Mouse (Mus musculus) activated CD4-positive, CD25-positive, alpha-beta regulatory T cell, adult 4 months (primary cell): ENCODE results near the gene Irs3. TPM values are rescaled to one million over a fixed set of nuclear protein-coding genes. Genes with fewer than 3 reads are reported as not detected.

Source experiments
- ATAC-seq: one replicate; pipeline ENCODE4 v1.8.0; 2017
- polyA plus RNA-seq, 2 experiments: library from polyadenylated mRNA; unstranded; fragments of 100-300 nt; shearing (Covaris generic); gene quantifications; one replicate each; pipeline ENCODE4 v1.2.1; 2017

The Irs3 gene
- not detected for polyA plus RNA-seq

DNA sequence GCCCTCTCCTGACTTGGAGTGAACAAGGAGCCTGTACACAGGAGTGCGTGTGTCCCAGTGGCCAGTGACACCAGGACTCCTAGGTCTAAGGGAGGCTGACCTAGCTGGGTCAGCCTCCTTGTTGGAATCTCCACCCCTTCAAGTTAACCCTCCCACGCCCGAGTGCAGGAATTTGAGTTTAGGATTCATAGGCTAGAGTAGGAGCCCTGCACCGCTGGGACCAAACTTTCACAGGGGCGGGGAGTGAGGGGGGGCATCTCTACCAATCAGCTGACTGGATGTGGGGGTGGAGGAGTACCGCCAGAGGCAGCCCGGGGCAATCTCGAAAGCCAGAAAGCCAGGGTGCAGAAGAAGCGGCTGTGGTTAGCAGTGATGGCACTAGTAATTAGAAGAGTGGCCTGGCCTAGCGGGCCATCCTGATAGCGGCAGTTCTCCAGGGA is at the start of gene Irs3:
Irs3 (minus strand) TSS at position 63 of the 440 bp plus-strand sequence.
- no peak for ATAC-seq

DNA sequence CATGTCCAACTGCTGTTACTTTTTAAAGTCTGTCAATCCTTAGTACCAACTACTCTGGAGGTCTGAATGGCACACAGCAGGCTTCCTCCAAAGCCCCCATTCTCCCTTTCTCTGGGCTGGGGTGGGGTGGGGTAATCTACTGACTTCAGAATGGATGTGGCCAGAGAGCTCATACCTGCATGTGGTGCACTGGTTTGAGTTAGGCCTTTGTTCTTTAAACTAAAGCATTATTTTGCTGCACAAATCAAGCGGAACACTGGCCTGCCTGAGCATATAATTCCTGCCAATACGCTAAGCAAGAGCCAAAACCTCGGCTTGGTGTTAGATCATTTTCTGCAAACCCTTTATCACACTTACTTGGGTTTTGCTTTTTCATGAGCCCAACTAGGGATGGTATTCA is 49.3 kb upstream of the Irs3 start:
- ATAC-seq = no peak

DNA sequence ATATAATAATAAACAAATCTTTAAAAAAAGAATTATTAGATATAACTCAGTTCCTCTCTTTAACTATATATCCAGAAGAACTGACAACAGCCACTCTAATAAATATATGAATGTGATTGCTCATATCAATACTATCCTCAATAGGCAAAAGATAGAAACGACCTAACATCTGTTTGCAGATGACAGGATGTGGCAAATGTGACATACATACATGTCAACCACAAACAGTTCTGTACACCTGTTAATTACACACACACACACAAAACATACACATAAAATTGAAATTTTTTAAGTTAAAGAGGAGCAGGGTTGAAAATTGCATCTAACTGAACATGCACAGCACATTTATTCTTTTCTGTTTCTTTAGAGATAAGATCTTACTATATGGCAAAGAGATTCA is 46.4 kb upstream of the Irs3 start:
- peak; percentile 89 for ATAC-seq

DNA sequence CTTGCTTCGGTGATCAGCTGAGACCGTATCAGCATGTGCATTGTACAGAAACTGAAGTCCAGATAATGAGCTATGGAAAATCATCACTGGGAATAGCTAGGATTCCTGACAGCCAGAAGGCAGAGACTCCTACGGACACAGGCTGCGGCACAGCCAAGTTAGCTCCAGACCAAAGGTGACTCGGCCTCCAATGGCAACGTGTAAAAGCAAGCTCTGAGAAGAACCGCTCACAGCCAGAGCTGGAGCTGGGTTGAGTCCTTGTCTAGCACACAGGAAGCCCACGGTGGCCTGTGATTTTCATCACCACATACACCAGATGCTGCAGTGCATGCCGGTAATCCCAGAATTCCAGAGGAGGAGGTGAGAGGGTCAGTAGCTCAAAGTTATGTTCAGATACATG is 45.0 kb upstream of the Irs3 start:
- no peak for ATAC-seq

DNA sequence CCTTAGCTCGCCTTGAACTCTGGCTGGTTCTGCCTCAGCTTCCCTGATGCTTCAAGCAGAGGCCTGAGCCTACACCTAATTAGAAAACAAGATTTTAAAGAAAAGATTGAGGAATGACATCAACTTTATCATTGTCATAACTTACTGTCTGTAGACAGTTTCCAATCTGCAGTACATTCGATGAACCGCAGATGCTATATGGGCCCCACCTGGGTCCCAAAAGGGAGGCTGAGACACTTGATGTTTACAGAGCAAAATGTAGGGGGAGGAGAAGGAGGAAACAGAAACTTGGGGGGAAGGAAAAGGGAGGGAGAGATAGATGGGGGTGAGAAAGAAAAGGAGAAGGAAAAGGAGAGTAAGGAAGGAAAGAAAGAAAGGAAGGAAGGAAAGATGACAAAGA is 44.5 kb upstream of the Irs3 start:
- ATAC-seq = no peak

DNA sequence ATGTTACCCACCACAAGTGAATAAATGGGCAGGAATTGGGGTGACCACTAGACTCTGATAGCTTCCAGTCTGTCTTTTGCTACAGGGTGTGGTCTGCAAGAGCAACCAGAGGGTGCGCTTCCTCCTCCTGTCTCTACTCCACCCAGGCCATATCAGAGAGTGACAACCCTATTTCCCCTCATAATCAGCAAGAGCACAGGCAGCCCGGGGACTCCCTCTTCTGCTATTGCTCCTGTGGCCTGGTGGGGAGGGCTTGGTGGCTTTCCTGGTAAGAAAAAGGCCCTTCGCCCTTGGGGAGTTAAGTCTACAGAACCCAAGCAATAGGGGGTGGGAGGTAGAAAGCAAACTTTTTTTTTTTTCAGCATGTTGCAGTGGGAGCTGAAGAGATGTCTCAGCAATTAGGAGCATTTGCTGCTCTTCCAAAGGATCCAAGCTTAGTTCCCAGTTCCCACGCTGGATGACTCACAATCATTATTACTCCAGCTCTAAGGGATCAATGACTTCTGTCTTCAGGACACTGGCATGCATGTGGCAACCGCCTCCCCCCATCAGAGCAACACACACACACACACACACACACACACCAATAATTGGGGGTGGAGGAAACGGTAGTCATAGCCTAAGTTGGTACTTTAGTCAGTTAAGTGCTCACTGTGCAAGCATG is 40.7 kb upstream of the Irs3 start:
- no peak for ATAC-seq

DNA sequence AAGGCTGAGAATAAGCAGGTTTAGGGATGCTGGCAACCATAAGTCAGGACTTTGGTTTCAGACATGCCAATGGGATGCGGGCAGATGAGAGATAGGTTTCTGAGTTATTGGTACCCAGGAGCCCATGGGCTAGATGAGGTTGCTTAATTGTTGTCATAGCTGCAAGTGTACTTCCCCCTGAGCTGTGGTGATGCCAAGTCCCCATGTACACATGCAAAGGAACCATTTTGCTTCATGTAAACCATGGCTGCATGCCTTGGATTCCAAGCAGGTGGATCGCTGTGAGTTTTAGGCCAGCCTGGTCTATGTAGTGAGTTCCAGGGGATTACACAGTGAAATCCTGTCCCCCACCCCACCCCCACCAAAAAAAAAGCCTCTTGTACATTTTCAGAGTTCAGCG is 40.1 kb upstream of the Irs3 start:
- ATAC-seq = no peak

DNA sequence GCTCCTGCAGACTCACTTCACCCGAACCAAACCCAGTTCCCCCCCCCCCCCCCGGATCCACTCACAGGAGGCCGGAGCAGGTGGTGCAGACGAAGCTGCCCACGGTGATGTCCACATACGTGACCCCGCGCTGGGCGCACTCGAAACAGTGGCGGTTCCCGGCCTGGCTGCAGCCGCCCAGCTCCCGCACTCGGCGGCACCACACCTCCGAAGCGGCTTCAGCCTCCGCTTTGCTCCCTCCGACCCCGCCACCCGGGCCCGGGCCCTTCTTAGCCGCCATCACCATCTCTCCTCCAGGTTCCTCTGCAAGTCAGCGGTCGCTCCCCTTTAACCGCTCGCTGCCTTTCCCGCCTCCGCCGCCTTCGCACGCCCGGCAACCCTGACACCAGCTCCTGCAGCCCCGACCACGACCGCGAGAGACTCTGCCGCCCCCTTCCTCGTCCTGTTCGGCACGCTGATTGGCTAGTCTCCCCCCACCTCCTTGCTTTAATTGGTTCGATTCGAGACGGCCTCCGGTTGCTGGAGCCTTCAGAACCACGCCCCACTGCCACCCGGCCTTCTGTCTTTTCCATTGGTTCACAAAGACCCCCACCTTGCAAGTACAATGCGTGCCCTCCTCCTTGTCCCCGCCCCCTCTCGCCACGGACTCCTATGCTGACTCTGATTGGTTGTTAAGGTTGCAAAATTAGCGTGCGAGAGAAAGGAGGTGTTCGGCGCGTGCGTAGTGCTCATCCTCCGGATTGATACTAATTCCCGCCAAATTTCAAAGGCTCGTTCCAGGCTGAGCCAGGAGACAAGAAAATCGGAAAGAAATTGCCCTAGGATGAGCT is 39.0 kb upstream of the Irs3 start, which contains the start of gene Agfg2:
Agfg2 (minus strand) TSS at position 433 of the 830 bp plus-strand sequence.
- peak; percentile 98 for ATAC-seq

DNA sequence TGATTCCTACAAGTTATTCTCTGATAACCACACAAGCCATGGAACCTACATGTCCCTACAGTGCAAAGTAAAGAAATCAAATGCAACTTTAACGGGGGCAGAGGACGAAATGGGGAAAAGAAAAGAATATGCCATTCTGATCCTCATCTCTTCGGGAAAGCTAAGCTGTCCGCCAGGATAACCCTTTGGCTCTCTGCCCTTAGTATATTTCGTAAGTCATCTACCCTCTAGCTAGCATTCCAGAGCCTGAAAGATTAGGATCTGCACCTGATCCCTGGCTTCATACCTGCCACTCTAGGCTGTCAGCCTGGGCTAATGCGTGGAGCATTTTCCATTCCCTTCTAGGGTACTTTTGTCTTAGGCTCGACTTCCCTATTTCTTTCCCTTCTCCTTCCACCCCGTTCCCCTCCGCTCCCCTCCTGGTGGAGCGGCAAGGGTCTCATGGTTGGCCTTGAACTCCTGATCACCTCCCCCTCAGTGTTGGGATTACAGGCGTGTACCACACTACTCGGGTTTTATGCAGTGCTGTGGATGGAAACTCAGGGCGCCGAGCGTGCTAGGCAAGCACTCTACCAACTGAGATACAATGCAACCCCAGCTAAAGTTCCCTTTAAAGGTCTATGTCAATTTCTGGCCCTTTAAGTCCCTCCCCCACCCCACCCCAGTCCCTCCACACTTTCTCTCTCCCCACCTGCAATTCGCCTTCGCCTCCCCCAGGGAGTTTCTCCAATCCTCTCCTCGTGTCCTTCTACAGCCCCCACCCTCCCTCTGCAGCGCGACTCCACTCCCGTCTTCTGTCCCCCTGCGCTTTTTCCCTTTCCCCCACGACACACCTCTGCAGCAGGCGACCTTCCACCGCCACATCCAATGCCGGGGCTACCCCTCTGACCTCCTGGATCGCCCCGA is 38.1 kb upstream of the Irs3 start:
- no peak for ATAC-seq

DNA sequence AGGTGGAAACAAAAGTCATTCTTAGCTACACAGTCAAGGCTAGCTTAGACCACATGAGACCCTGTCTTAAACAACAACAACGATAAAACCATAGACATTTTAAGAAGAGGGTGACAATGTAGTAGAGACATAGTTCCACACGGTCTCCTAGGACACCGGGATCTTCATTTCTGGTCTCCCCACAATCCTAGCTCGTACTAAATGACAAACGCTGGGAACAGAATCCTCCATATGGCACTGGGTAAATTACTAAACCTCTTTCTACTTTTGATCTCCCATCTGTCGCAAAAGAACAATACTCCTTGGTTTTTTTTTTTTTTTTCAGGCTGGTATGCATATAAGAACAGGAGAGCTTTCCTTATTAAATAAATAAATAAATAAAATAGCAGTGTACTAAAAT is 37.0 kb upstream of the Irs3 start:
- no peak for ATAC-seq

DNA sequence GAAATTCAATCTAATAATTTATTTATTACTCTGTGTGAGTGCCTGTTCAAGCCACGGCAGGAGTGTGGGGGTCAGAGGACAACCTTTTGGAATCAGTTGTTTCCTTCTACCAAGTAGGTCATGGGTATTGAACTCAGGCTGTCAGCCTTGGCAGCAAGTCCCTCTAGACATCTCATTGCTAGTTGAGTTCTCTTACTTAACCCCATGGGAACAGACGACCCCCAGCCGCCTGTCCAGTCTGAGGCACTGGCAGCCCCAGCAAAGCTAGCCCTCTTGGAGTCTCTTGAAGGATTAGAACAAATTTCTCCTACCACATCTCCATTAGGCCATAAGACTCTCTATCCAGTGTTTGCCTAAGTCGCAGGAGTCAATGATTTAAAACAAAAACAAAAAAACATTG is 34.2 kb upstream of the Irs3 start:
- ATAC-seq = no peak

DNA sequence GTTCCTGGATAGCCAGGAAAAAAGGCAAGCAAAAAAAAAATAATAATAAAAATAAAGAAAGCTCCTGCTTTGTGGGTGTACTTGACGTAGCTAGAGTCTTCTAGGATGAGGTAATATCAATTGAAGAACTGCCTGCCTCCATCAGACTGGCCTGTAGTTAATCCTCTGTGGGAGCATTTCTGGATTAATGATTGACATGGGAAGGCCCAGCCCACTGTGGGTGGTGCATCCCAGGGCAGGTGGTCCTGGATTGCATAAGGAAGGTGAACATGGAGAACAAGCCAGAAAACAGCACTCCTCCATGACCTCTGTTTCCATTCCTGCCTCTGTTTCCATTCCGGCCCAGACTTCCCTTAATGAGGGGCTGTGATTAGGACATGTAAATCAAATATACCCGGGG is 33.2 kb upstream of the Irs3 start:
- ATAC-seq = no peak

DNA sequence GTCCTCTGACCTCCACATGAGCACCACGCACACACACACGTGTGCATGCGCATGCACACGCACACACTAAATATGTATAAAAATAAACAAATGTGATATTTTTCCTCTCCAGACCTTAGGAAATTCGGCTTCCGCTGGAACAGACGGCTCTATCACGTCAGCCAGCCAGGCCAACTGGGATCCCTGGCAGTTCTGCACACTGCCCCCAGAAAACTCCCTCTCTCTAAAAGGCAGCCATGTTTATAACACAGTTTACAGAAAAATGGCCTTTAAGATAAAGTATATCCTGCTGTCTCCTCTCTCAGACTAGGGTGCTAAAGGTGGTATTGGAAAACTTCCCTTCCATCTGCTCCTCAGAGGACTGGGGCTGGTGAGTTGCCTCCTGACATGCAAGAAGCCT is 32.3 kb upstream of the Irs3 start:
- ATAC-seq = no peak

DNA sequence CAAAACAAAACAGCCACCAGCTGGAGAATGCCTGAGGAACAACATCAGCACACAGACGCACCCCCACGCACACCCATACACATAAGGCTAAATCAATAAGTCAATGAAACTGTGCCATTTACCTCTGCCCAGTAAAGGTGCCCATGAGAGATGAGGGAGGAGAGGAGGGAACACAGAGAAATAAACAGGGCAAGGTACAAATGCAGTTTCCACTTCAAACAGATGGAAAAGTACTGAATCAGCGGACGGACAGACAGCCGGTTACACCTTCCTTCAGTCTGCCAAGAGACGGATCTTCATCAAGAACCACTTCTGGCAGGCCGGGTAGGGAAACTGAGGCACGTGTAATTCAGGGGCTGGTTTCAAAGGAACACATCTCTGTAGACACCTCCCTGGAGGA is 29.3 kb upstream of the Irs3 start:
- no peak for ATAC-seq

DNA sequence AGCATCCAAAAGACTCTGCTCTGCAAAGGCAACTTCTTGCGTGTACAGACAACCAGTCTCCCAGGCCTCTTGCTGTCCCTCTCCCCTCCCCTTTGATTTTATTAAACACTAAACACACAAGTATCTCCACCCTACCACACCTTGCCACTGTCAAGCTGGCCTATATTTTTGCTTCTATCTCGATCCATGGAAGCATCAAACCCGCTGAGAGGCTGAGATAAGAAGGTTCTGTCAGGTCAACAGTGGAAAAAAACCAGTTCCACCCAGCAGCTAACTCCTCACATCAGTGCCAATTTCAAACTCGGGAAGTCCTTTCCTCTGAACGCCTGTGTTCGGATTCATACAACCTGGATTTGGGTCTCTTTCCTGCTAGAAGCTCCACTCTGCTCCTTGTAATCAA is 27.5 kb upstream of the Irs3 start:
- ATAC-seq = no peak

DNA sequence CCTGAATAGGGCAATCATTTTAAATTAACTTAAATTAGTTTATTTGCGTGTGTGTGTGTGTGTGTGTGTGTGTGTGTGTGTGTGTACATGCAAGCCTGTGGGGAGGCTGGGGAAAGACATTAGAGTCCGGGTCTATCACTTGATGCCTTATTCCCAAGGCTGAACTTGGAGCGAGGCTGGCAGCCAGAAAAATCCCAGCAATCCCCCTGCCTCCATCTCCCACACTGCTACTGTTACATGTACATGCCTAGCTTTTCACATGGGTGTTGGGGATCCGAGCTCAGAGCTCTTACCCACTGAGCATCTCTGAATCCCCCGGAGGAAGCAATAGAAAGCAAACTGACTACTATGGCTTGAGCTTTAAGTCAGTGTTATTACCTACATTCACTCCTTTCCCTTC is 26.8 kb upstream of the Irs3 start:
- ATAC-seq = no peak

DNA sequence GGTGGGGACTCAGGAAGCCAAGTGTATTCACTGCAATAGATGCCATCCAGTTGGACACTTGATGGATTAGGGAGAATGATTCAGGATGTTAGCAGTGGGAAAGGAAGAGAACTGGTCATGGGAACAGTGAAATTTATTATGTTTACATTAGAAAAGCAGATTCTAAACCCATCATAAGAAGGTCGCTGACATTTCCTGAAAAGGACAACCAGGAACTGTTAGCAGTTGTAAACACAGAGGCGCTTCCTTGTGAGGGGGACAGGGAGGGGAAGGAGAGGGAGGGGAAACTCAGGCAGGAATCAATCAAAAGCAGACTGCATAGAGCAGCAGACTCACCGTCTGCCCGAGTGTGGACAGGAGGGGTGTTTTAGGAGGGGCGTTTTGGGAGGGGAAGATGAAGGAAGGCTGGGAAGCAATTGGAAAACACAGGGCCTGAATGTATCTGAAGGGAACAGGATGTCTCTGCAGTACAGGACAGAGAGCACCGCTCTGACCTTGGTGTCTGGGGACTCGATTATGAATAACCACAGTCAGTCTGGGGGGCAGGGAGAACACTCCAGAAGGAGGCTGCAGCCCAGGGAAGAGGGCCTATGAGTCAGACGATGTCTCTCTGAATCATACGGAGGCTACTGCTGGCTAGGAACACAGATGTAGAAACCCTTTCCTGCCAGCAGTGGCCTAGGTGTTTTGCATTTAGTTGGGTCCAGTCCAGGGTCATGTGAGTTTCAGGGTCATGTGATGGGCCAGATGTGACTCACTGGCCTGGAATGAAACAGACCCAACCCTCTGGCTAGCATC is 26.1 kb upstream of the Irs3 start:
- no peak for ATAC-seq

DNA sequence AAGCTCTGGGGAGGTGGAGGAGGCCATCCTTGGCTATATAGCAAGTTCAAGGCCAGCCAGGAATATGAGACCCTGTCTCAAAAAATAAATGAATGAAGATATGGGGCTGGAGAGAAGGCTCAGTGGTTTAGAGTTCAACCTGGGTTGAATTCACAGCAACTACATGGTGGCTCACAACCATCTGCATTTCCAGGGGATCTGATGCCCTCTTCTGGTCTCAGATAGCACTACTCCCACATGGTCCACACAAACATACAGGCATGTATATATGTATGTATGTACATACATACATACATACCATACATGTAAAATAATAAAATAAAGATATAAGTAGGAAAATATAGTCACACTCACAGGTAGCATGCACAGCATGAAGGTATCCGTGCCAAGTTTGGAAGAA is 24.7 kb upstream of the Irs3 start:
- no peak for ATAC-seq

DNA sequence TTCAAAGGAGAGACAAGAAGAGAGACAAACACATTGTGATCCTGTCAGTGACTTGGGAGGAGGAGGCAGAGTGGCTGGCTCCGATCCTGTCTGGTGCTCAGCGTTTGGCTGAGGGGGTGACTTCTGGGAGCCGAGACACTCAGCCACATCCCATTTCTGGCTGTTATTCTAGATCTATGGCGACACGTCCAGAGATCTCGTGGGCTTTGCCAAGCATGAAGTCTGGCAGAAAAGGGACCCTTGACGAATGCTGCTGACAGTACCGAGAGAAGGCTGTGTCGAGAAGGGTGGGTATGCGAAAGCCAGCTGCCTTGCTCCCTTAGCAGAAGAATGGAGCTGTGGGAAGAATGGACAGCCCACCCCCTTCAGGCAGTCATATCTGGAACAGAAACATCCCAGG is 23.5 kb upstream of the Irs3 start:
- no peak for ATAC-seq

DNA sequence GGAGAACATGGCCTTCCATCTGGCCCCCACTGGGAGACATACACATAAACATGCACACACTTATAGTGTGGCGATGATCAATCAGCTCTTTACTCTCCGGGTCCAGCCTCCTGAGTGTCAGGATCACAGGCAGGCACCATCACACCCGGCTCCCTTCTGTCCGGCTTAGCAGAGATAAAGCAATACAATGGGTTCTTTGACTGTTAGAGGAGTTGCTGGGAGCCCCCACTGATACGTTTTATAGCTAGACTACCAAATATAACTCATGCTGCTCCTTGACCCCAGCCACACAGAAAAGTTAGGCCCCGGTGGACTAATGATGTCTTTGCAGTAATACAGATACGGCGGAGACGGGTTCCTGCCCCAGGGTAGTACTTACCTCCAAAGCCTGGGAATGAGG is 17.5 kb upstream of the Irs3 start:
- ATAC-seq = no peak

DNA sequence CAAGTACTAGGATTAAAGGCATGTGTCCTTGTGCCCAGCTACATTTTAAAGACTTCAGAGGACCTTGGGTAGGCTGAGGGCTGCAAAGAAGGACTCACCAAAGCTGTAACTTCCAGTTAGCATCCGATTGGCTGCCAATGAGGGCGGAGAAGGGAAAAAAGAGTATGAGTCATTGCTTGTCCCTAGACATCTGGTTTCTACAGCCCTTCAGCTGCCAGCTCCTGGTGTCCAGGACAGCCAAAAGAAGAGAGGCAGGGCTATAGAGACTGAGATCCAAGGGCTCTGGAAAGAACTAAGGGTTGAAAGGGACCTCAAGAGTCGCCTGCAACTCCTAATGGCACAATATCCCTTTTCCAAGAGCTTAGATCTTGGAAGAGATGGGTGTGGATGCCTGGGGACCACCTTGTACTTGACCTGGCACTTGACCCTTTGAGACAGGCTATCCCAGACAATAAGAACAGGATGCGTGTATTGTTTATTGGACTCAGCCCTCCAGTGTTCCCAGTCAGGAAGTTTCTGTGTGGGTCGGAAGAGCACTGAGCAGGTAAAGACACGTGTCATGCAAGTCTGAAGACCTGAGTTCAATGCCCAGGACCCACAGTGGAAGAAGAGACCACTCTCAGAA is 14.7 kb upstream of the Irs3 start:
- no peak for ATAC-seq

DNA sequence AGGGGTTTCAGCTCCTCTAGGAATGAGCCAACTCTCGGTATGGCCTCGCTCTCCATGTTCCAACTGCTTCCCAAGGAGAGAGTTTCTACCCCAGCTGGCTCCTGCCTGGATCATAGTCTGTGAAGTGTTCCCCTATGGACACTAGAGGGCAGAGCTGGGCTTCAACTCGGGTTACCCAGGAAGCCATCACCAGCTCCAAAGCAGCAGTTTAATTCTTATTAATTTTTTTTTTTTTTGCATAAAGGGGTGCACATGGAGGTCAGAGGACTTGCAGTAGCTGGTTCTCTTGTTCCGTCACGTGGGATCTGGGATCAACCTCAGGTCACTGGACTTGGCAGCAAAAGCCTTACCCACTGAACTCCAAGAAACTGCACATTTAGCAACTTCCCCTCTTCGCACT is 11.5 kb upstream of the Irs3 start:
- peak; percentile 36 for ATAC-seq
